Mouse (Mus musculus): ENCODE results near the gene Sde2. TPM values are rescaled to one million over a fixed set of nuclear protein-coding genes. Genes with fewer than 3 reads are reported as not detected.
A peak's percentile ranks its signal among the peaks of the same experiment; 100 is the strongest.

The Sde2 gene
- polyA plus RNA-seq, 1 experiment from 2014 or later, result 18.8 TPM

GRCm38 (mm10) chr1:180848511-180849241 lies 2.3 kb upstream of the Sde2 start:
- peak overlapping the region; percentile 88 for H3K27ac ChIP-seq (replicated peaks)
- 13% methylated on average over 11 of the region's 11 CpGs for WGBS
- no peaks in the 10 kb centered on the region for H3K9me3 ChIP-seq (ENCODE audit: control insufficient read depth, low read length)
- no peaks in the 10 kb centered on the region for H3K27me3 ChIP-seq (ENCODE audit: control insufficient read depth, insufficient read depth, low read length)
- H3K4me1 ChIP-seq (replicated peaks; ENCODE audit: control insufficient read depth, insufficient read depth), result peaks cover 5% of the 10 kb centered on the region
- peak; percentile 38 for DNase-seq (ENCODE audit: low spot score)
- peak overlapping the region; percentile 45 for H3K4me2 ChIP-seq (replicated peaks; ENCODE audit: low read depth)
- no peaks in the 10 kb centered on the region for H3K36me3 ChIP-seq (ENCODE audit: control insufficient read depth, insufficient read depth, low read length)
- TF ChIP-seq EP300 (optimal IDR thresholded peaks at IDR 0.05), result no peak
- no peak for TF ChIP-seq CTCF (IDR thresholded peaks at IDR 0.05; ENCODE audit: low read depth)
- H3K9ac ChIP-seq (ENCODE audit: low read length), result peak overlapping the region; percentile 52; the same call in 1 of the 2 replicates
- no peak for ATAC-seq (ENCODE audit: low FRiP score, low TSS enrichment)
- H3K4me3 ChIP-seq (ENCODE audit: low read depth, low read length), result peak overlapping the region; percentile 8

GRCm38 (mm10) chr1:180849701-180850301 lies 1.1 kb upstream of the Sde2 start:
- H3K4me3 ChIP-seq (ENCODE audit: low read depth, low read length), result peak overlapping the region; percentile 38; the same call in 1 of the 2 replicates
- peaks cover 5% of the 10 kb centered on the region for H3K4me1 ChIP-seq (replicated peaks; ENCODE audit: control insufficient read depth, insufficient read depth)
- H3K36me3 ChIP-seq (ENCODE audit: control insufficient read depth, insufficient read depth, low read length), result no peaks in the 10 kb centered on the region
- peak overlapping the region; percentile 72 for H3K4me2 ChIP-seq (replicated peaks; ENCODE audit: low read depth)
- 34% methylated on average over 11 of the region's 11 CpGs for WGBS
- H3K9me3 ChIP-seq (ENCODE audit: control insufficient read depth, low read length), result no peaks in the 10 kb centered on the region
- no peak for DNase-seq (ENCODE audit: low spot score)
- peak overlapping the region; percentile 98 for H3K27ac ChIP-seq (replicated peaks)
- TF ChIP-seq CTCF (IDR thresholded peaks at IDR 0.05; ENCODE audit: low read depth) (no peak), EP300 (optimal IDR thresholded peaks at IDR 0.05) (no peak)
- no peak for ATAC-seq (ENCODE audit: low FRiP score, low TSS enrichment)
- H3K27me3 ChIP-seq (ENCODE audit: control insufficient read depth, insufficient read depth, low read length), result no peaks in the 10 kb centered on the region
- H3K9ac ChIP-seq (ENCODE audit: low read length), result peak overlapping the region; percentile 71; the same call in 1 of the 2 replicates

GRCm38 (mm10) chr1:180858763-180859162 lies 7.8 kb downstream of the Sde2 start:
- Histone ChIP-seq H3K9ac (ENCODE audit: low read length) (no peak overlapping the region), H3K4me3 (ENCODE audit: low read depth, low read length) (no peak overlapping the region), H3K9me3 (ENCODE audit: control insufficient read depth, low read length) (no peaks in the 10 kb centered on the region), H3K27me3 (ENCODE audit: control insufficient read depth, insufficient read depth, low read length) (no peaks in the 10 kb centered on the region), H3K4me2 (replicated peaks; ENCODE audit: low read depth) (no peak overlapping the region), H3K4me1 (replicated peaks; ENCODE audit: control insufficient read depth, insufficient read depth) (no peaks in the 10 kb centered on the region), H3K36me3 (ENCODE audit: control insufficient read depth, insufficient read depth, low read length) (peaks cover 20% of the 10 kb centered on the region), H3K27ac (replicated peaks) (no peak overlapping the region)
- no peak for DNase-seq (ENCODE audit: low spot score)
- ATAC-seq (ENCODE audit: low FRiP score, low TSS enrichment), result peak; percentile 68
- no peak for TF ChIP-seq EP300 (optimal IDR thresholded peaks at IDR 0.05)
- TF ChIP-seq CTCF (IDR thresholded peaks at IDR 0.05; ENCODE audit: low read depth), result no peak

- Histone ChIP-seq H3K9me3 (ENCODE audit: control insufficient read depth, low read length) (no peaks in the 10 kb centered on the region), H3K27ac (replicated peaks) (no peak overlapping the region), H3K36me3 (ENCODE audit: control insufficient read depth, insufficient read depth, low read length) (peaks cover 23% of the 10 kb centered on the region), H3K4me3 (ENCODE audit: low read depth, low read length) (no peak overlapping the region), H3K4me1 (replicated peaks; ENCODE audit: control insufficient read depth, insufficient read depth) (no peaks in the 10 kb centered on the region), H3K27me3 (ENCODE audit: control insufficient read depth, insufficient read depth, low read length) (no peaks in the 10 kb centered on the region), H3K9ac (ENCODE audit: low read length) (no peak overlapping the region), H3K4me2 (replicated peaks; ENCODE audit: low read depth) (no peak overlapping the region)
- 79% methylated on average over 6 of the region's 6 CpGs for WGBS
- ATAC-seq (ENCODE audit: low FRiP score, low TSS enrichment), result no peak
- TF ChIP-seq CTCF (IDR thresholded peaks at IDR 0.05; ENCODE audit: low read depth), result no peak
- TF ChIP-seq EP300 (optimal IDR thresholded peaks at IDR 0.05), result no peak
- DNase-seq (ENCODE audit: low spot score), result no peak
These were observed 9.1 kb downstream of the Sde2 start for GRCm38 (mm10) chr1:180860030-180860429.

GRCm38 (mm10) chr1:180863606-180864005 lies 12.7 kb downstream of the Sde2 start:
- Histone ChIP-seq H3K27me3 (ENCODE audit: control insufficient read depth, insufficient read depth, low read length) (no peaks in the 10 kb centered on the region), H3K27ac (replicated peaks) (no peak overlapping the region), H3K9ac (ENCODE audit: low read length) (no peak overlapping the region), H3K4me1 (replicated peaks; ENCODE audit: control insufficient read depth, insufficient read depth) (no peaks in the 10 kb centered on the region), H3K36me3 (ENCODE audit: control insufficient read depth, insufficient read depth, low read length) (peaks cover 32% of the 10 kb centered on the region), H3K4me2 (replicated peaks; ENCODE audit: low read depth) (no peak overlapping the region), H3K4me3 (ENCODE audit: low read depth, low read length) (no peak overlapping the region), H3K9me3 (ENCODE audit: control insufficient read depth, low read length) (no peaks in the 10 kb centered on the region)
- ATAC-seq (ENCODE audit: low FRiP score, low TSS enrichment) (no peak), DNase-seq (ENCODE audit: low spot score) (no peak)
- TF ChIP-seq EP300 (optimal IDR thresholded peaks at IDR 0.05) (no peak), CTCF (IDR thresholded peaks at IDR 0.05; ENCODE audit: low read depth) (peak; percentile 87)
- WGBS, result 5% methylated on average over 1 of the region's 1 CpGs

GRCm38 (mm10) chr1:180866001-180866400 lies 15.1 kb downstream of the Sde2 start:
- no peak for ATAC-seq (ENCODE audit: low FRiP score, low TSS enrichment)
- WGBS, result 93% methylated on average over 7 of the region's 7 CpGs
- no peak overlapping the region for H3K27ac ChIP-seq (replicated peaks)
- H3K4me3 ChIP-seq (ENCODE audit: low read depth, low read length), result no peak overlapping the region
- no peak for TF ChIP-seq CTCF (IDR thresholded peaks at IDR 0.05; ENCODE audit: low read depth)
- TF ChIP-seq EP300 (optimal IDR thresholded peaks at IDR 0.05), result no peak
- H3K4me2 ChIP-seq (replicated peaks; ENCODE audit: low read depth), result no peak overlapping the region
- H3K9me3 ChIP-seq (ENCODE audit: control insufficient read depth, low read length), result no peaks in the 10 kb centered on the region
- no peak for DNase-seq (ENCODE audit: low spot score)
- H3K9ac ChIP-seq (ENCODE audit: low read length), result no peak overlapping the region
- peaks cover 23% of the 10 kb centered on the region for H3K36me3 ChIP-seq (ENCODE audit: control insufficient read depth, insufficient read depth, low read length)
- no peaks in the 10 kb centered on the region for H3K4me1 ChIP-seq (replicated peaks; ENCODE audit: control insufficient read depth, insufficient read depth)
- H3K27me3 ChIP-seq (ENCODE audit: control insufficient read depth, insufficient read depth, low read length), result no peaks in the 10 kb centered on the region
